Mouse (Mus musculus) megakaryocyte, embryonic 14.5 days (primary cell): ENCODE measurements at regions not wholly inside any gene's neighbourhood (a gene's known extent, or its start where the extent isn't known, plus 50 kb on each side); places are given as distances from the start of the nearest gene placed in this dataset.

Experiments
- FLI1 ChIP-seq: IDR thresholded peaks from 2 replicates; pipeline ENCODE4 v1.6.1; 2012; ENCODE audit warnings: low read length, inconsistent platforms, mixed read lengths
- GATA1 ChIP-seq: IDR thresholded peaks from 3 replicates; pipeline ENCODE4 v1.6.1; 2012; ENCODE audit warnings: mixed read lengths, low read length, inconsistent platforms, borderline replicate concordance

DNA sequence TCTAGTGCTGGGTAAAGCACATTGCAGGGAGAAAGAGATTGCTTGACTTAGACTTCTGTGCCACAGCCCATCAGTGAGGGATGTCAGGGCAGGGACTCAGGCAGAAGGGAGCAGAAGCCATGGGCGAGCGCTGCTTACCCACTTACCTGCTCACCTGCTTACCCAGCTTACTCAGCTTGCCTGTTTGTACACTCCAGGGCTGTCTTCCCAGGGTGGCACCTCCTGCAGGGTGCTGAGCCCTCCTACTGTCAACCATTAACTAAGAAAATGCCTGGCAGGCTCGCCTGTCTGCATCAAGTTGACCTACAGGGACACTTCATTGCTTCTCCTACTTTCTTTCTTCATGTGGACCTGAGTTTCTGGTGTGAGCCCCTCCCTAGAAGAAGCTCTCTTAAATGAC is 124.0 kb downstream of the Gm9376 start:
- TF ChIP-seq GATA1 = no peak
- no peak for TF ChIP-seq FLI1
